Mouse (Mus musculus) large intestine, adult 2 months (tissue): ENCODE results near the gene Fat2. TPM values are rescaled to one million over a fixed set of nuclear protein-coding genes. Genes with fewer than 3 reads are reported as not detected.

Experiments used
- DNase-seq: peaks from one replicate; pipeline ENCODE4 v3.0.0-alpha.2; 2012; ENCODE audit warnings: low read depth, low spot score
- WGBS: fragments of 180-500 bp; shearing (Covaris S2); methylation state at CpG from one replicate; pipeline ENCODE4 v1.1.7; 2018; 5-methylcytosine and 5-hydroxymethylcytosine counted together
- polyA plus RNA-seq: library from polyadenylated mRNA; depleted of rRNA; stranded (reverse); fragments of >200 nt; gene quantifications from 2 replicates; pipeline ENCODE4 v1.2.3, GENCODE M21; 2012

Gene Fat2
- polyA plus RNA-seq, 1 experiment, result 0.01 TPM

DNA sequence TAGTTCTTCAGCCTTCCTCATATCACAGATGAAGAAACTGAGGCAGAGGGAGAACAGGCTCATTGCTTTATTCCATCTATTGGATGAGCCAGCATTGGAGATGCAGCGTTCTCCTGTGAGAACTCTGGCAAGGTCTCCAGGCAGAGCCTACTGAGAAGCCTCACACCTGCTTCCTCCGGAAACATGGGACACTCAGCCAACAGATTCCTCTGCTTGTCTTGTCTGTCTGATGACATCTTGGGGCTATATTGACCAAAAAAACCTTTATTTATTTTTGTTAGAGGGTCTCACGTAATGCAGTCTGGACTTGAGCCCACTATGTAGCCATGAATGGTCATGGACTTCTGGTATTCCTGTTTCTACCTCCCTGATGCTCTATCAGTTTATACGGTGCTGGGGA is 1.8 kb downstream of the Fat2 start:
- 76% methylated on average over 4 of the region's 4 CpGs for WGBS

DNA sequence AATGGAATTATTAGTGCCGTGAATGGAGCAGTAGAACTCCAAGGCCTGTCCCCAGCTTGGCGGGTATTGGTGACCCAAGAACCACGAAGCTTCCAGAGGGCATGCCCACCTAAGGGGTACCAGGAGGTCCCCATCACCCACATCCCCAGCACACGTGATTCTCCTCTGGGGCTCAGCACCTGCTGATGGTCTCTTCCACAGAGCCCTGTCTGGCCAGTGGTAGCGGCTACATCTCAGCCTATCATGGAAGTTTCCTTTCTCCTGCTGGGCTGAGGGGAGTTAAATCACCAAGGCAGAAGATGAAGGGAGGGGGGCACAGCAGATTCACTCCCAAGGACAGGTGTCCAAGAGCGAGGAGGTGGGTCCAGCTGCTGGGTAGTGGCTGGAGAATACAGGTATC is 2.3 kb downstream of the Fat2 start:
- DNase-seq, result no peak
- WGBS, result 86% methylated on average over 6 of the region's 6 CpGs

More for the DNA sequence above, 1.8 kb downstream of the Fat2 start:
- no peak for DNase-seq

DNA sequence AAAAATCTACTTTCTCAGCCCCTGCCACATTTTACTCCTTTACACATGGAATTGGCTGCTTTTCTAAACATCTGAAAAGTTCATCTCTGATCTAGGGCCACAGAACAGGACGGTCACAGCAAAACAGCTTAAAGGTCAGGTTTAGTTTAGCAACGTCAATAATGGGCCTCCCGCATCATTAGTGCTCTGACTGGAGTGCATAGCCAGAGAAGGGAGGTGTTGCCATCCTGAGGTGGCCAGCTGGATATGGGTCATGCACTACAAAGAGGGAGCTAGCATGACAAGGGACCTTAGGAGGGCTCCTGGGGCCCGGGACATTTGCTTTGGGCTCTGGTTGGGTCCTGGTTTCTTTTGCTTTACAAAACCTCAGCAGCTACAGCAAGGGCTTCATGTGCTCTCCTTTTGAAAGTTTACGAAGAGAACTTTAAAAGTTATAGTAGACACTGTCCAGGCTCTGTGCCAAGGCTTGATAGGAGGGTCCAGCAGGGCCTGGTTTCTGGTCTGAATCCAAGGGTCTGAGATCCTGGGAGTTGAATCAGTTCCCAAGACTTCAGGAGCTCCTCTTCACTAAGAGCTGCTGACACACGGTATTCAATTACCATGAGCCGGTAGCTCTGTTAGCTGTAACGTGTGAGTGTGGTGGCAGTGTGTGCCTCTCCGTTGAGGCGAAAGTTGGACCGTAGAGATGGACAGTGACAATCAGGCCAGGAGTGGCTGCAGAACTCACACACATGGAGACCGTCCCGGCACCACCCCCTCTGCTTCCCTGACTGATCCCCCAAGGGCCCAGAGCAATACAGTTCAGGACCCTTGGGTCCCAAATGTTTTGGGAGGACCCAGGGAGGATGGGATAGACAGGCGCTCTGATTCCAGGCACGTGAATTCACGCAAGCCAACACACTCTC is 6.2 kb downstream of the Fat2 start:
- DNase-seq, result no peak
- 70% methylated on average over 16 of the region's 16 CpGs for WGBS

DNA sequence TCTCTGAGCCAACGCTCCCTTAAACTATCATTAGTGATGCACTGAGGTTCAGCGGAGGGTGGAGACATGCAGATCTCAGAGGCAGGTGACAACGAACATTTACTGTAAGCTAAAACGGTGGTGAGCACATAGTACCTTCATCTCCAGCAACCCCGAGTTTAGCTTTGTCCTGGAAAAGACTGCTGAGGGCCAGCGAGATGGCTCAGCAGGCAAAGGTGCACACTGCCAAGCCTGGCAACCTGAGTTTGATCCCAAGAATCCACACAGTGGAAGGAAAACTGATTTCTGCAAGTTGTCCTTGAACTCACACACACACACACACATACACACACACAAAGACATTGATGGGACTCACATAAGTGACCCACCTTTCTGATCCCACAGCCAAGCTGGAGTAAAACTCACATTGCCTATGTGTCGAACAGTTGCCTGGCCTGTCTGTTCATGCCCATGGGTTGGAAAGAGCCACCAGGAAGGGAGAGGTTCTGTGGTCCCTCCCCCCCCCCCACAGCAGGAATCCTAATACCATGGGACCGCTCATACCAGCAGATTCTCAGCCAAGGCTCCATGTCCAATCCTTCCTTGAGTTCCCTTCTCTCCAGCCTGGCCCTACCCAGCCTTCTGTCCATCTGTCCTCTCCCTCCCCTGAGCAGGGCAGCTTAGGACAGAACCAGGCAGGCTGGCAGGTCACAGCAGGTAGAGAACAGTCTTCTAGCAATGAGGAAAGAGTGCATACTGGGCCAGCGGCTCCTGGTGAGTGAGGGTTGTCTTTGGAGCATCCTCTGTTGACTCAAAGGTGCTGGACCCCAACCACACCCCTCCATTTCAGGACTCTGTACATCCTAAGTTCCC is 8.6 kb downstream of the Fat2 start:
- 81% methylated on average over 9 of the region's 9 CpGs for WGBS
- no peak for DNase-seq

DNA sequence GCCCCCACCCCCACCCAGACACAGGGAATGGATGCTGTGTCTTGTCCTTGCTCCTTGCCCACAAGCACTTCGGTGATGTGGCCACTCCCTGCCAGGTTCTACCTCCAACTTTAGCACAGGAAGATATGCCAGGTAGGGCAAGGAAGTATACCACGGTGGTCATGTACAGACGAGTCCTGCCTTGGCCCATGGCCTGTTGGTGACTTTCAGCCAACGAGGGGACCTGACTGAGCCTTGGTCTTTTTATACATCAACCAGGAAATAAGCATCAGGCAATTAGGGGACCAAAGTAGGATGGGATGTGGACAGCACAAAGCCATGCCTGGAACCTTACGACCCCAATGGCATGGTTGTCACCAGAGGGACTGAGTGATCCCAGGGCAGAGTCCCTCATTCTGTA is 9.3 kb downstream of the Fat2 start:
- 63% methylated on average over 5 of the region's 5 CpGs for WGBS
- DNase-seq, result no peak

DNA sequence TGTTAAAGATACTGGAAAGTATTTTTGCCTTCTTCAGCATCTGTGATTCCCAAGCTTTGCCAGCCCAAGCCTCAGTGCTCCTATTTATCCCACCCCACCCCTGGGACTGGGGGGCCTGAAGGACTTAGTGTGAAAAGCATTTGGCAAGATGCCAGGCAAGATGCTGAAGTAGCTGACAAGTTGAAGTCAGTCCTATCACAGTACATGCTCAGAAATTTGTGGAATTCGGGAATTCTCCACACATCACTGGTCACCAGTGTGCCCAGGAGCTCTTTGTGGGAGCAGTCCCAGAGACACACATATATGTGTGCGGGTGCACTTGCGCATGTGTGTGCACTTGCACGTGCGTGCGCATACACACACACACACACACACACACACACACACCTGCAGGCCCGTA is 10.2 kb downstream of the Fat2 start:
- no peak for DNase-seq
- 85% methylated on average over 7 of the region's 7 CpGs for WGBS

DNA sequence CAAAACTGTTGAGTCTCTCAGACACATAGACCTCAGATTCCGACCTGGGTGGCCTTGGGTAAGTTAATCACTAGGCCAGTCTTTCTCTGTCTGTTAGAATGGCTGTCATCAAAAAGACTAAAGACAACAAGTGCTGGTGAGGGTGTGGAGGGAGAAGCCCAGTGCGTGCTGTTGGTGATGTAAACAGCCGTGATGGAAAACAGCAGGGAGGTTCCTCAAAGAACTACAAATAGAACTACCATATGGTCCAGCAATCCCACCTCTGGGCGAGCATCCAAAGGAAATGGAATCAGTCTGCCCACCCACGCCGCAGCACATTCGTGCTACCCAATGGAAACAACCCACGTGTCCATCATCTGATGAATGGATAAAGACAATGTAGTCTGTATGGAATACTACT is 12.5 kb downstream of the Fat2 start:
- WGBS, result 69% methylated on average over 8 of the region's 8 CpGs
- no peak for DNase-seq

DNA sequence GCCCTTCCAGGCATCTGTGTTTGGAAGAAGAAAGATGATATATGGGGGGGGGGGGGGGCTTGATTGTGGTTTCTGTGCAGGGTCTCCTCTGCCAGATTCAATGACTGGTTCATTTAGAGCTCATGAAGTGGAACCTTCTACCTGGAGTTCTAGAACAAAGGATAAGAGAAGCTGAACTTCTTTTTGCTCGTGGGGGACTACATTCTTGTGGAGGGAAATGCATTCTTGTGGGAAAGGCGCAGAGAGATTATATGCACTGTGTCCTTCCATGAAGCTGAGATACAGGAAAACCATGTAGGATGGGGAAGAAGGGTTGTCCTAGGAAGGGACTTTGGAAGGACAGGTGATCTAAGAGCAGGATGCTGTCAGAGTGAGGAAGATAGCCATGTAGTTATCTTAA is 15.4 kb downstream of the Fat2 start:
- WGBS, result 81% methylated on average over 2 of the region's 2 CpGs
- DNase-seq, result no peak

DNA sequence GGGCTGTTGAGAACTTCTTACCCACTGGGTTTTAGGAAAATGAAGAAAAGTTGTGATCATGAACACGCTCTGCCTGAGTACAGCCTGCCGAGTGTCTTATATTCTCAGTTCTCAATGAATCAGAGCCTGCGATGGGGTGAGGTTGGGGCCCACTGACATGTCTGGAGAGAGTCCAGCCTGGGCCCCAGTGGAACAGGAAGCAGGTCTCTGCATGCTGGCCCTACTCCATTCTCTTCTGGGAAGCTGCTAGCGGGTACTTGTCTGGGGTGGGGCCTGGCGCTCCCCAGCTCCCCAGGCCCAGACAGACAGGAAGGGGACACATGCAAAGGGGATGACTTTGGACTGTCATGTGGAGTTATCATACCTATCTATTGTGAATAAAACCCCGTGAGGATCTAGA is 20.4 kb downstream of the Fat2 start:
- DNase-seq, result no peak
- 51% methylated on average over 6 of the region's 6 CpGs for WGBS

DNA sequence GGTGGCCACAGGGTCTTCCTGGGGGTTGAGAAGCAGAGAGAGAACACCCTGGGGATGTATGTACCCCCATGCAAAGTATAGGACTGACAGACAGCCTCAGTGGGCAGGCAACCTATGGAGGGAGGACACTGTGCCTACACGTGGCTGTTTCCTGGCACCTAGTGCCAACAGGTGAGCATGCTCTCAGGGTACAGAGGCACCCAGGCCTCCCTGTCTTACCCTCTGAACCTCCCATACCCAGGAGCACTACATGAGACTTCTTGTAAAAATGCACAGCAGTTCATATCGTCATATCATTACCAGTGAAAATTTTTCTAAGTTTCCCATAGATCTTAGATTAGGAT is 21.7 kb downstream of the Fat2 start:
- WGBS, result 46% methylated on average over 2 of the region's 2 CpGs

DNA sequence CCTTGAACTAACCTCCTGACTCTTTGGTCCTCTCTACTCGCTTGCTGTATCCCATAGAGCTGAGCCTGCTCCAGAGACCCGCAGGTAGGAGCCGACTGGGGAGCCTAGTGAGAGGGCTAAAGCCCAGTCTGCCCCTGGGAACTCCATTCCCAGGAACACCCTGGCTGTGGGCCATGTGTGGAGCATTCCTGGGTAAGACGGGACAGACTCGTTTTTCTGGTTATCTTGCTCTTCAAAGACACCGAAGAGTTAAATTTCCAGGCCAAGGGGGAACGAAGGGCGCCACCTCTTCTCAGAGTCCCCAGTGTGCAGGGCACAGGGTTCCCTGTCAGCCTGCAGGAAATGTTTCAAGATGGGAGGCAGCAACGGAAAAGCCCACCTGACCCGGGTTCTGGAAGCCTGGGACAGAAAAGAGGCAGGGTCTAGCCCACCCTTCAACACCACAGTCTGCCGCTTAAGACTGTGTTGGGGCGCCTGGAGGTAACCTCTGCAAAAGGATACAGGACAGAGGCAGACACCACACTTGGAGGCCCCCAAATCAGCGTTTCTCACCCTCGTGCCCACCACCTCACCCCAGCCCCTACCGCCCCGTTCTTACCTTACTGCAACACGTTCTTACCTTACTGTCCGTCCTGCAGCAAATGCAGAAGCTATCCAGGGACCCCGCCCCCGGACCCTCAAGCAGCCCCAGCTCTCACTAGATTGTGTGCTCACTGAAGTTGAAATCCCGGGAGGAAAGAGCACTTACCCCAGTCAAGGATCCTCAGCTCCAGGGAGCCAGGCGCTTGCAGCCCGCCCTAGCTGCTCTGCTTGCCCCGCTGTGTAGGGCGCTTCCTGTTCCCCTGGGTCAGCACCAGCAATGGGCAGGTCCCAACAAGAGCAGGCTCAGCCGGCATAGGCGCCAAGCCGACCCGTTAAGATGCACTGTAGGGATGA is 22.3 kb downstream of the Fat2 start:
- DNase-seq, result no peak
- 12% methylated on average over 29 of the region's 29 CpGs for WGBS

More for the DNA sequence above, 21.7 kb downstream of the Fat2 start:
- no peak for DNase-seq

DNA sequence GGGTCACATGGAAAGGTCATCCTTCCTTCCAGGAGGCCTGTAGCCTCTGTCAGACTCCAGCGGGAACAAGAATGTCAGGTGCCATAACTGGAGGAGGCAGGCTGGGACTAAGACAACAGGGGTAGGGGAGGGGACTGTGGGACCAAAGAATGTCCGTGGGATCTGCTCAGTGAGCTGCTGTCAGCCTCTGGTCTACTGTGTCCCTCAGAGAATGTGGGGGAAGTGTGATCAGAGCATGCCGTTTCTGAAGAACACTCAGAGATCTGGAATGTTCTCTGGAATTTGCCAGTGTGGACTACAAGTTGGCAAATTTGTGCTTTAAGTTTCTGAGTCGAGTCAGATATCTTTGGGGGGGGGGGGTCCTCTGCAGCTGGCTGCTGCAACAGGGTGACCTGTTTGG is 34.0 kb downstream of the Fat2 start:
- 69% methylated on average over 4 of the region's 4 CpGs for WGBS
- no peak for DNase-seq

DNA sequence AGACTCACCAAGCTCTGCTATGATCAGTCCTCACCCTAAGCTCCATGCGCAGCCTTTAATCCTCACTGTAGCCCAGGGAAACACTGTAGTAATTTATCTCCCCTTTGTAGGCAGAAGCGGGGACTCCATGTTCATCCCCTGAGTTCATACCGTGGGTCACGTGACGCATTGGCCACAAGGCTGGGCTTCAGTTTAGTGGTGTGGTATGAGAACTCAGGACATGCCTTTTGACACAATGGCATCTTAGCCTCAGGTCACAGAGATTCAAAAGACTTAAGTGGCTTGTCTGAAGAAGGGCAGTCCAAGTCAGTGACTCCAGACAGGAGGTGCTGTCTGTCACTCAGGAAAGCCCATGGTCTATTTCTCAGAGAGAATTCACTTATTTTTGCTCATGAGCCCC is 43.2 kb downstream of the Fat2 start:
- DNase-seq, result no peak
- WGBS, result 94% methylated on average over 5 of the region's 5 CpGs

DNA sequence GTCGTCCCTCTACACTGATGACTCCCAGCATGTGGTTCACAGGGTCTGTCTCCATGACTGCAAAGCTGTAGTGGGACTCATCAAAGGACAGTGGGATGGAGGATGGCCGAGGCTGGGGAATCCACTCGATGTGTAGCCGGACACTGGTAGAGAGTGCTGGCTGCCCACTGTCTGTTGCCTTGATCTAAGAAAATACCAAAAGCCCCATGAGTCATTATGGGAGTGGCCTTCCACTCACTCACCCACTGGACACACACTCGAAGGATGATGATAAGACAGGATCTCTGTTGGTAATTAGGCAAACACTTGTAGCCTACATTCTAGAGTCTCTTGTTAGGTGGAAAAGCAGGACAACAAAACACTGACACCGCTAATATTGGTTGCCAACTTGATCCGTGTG is 44.5 kb downstream of the Fat2 start:
- 90% methylated on average over 7 of the region's 7 CpGs for WGBS
- DNase-seq, result no peak

DNA sequence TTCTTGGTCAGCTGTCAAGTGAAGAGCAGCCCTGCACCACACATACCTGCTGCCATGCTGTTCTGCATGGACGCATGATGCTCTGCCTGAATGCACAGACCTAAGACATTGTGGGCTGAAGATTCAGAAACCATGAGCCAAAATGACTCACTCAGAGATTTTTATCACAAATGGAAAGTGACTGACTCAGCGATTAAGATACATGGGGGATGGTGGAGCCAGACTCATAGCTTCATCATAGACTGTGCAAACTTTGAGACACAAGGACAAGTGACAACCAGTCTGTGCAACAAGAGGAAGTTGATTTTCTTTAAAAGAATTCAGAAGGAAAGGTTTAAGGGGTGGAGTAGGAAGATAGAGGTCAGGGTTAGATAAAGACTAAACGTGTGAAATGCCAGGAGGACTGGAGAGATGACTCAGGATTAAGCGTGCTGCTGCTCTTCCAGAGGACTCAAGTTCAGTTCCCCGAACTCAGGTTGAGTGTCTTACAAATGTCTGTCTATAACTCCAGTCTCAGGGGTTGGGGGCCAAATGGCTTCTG is 46.4 kb downstream of the Fat2 start:
- WGBS, result 71% methylated on average over 5 of the region's 5 CpGs
- DNase-seq, result no peak

DNA sequence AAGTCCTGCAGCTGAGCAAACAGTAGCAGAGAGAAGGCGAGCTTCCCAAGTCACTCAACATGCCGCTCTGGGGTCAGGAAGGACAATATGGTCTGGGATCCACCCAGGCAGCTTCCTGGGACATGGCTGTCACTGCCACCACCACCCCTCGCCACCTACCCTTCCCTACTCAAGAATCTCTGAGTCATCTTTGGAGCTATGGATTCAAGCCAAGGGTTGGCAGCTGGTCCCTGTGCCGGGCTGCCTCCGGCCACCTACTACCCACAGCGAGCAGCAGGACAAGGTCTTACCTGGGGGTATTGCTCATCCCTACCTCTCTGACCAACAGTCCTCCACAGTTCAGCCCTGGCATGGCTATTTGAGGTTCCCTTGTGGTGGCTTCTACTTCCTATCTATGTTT is 61.6 kb downstream of the Fat2 start:
- 49% methylated on average over 6 of the region's 6 CpGs for WGBS
- no peak for DNase-seq

DNA sequence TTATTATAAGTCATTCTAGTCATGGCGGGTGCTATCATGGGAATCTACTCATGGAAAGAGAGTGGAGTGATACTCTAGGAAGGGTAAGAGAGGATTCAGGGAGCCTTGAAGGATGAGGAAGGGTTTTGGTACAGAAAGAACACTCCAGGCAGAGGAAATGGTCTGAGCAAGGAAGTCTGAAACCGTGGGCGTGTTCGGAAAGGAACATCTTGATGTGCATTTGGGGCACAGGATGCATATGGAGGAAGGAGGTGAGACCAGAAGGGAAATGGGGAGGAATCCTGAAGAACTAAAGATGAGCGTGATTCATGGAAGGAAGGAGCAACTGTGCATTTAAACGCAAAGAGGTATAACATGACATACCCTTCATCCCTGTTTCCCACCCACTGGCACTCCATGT is 67.8 kb downstream of the Fat2 start:
- DNase-seq, result no peak
- 86% methylated on average over 6 of the region's 6 CpGs for WGBS

DNA sequence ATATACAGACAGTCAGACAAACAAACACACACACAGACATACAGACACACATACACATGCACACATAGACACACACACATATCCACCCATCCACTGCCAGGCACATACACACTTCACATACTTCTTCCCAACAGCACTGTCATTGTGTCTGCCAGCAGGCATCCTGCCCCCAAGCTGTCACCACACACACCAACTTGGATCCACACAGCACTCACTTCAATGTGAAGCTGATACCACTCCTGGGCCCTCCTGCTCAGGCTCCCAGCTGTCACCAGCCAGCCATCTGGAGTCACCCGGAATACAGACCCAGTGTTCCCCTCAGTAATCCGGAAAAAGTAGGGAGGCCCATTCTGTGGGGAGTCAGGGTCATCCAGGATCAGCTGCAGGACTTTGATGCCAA is 70.7 kb downstream of the Fat2 start:
- WGBS, result 70% methylated on average over 2 of the region's 2 CpGs
- DNase-seq, result no peak

DNA sequence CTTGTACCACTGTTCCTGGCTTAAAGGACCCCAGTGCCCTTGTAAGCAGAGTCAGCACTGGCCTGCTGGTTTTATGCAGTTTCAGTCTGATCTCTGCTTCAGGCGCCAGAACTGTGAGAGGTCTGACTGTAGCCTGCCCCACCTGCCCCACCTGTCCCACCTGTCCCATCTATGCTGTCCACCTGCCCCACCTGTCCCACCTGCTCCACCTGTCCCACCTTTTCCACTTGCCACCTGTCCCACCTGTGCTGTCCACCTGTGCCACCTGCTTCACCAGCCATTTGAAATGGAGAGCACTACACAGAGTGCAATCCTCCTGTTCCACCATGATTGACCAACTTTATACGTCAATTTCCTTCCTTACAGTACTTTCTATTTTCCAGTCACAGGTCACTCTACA is 72.0 kb downstream of the Fat2 start:
- 59% methylated on average over 2 of the region's 2 CpGs for WGBS
- DNase-seq, result no peak

DNA sequence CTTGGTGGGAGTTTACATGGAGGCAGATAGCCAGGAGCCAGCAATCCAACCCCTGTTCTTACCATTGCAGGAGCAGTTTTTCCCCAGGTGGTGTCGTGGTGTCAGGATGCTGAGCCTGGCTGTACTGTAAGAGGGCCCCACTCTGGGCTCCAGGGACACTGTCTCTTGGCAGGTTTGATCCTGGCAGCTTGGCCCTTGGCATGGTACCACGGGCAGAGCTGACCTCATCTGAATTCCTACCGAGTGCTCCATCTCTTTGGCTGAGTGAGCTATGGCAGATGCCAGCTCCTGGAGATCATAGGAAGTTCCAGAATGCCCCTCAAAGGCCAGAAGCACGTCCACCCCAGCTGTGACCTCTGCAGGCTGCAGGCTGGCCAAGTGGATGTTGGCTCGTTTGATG is 74.4 kb downstream of the Fat2 start:
- WGBS, result 69% methylated on average over 5 of the region's 5 CpGs
- DNase-seq, result no peak
